Mouse (Mus musculus): ENCODE data around the gene Tmem274.
A peak's percentile ranks its signal among the peaks of the same experiment; 100 is the strongest.

The Tmem274 gene

GRCm38 (mm10) chr4:149526330-149526729, 49.2 kb downstream of the Tmem274 start:
- peak; percentile 24 to 72 for DNase-seq

- no peak for DNase-seq
Measured at GRCm38 (mm10) chr4:149527621-149528354, 50.6 kb downstream of the Tmem274 start.

GRCm38 (mm10) chr4:149529691-149530090, 52.5 kb downstream of the Tmem274 start:
- DNase-seq: no peak
